Comparison of ENCODE assay signal across 14 mouse cellular contexts in the genomic region with DNA sequence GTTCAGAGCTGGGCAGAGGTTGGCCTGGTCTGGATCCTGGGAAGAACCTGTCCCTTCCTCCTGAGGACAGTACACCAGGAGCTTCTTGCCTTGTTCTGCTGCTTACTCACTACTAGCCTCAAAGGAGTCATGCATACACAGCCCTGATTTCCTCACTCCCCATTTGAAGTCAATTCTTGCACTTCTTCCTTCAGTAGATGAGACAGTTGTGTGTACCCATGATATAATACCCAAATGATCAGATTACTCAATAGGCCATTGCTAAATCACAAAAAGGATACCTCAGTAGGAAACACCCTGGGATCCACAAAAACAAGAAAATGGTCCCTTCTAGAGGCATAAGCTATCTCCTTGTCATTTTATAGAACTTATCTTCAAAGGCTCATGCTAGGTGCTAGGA.
"Had no signal": no experiment of that assay in that cellular context is flagged by ENCODE, and none has a peak within 500 bp of the region (broad histone marks: within the 10 kb centered on the region; RNA-seq: fewer than 3 reads in every experiment).

No protein-coding gene starts in this region.

- H3K9me3 ChIP-seq: kidney, embryonic 15.5 days; liver, embryonic 13.5 days had no signal

- H3K4me2 ChIP-seq: kidney, embryonic 15.5 days; liver, embryonic 13.5 days; lung, embryonic 14.5 days; midbrain, embryonic 11.5 days had no signal

- H3K36me3 ChIP-seq: kidney, embryonic 15.5 days; liver, embryonic 13.5 days had no signal

- DNase-seq: kidney, adult 11 months; kidney, adult 8-10 months; kidney, postnatal 10 days; kidney, postnatal 36 days; layer of hippocampus, postnatal 36 days; liver, embryonic 13.5 days; lung, embryonic 14.5 days; midbrain, embryonic 14.5 days; thymus, postnatal 36 days had no signal

- H3K27me3 ChIP-seq: kidney, embryonic 15.5 days; liver, embryonic 13.5 days had no signal

- H3K4me3 ChIP-seq: kidney, embryonic 15.5 days; left cerebral cortex, adult 2 months; liver, embryonic 13.5 days had no signal

- H3K27ac ChIP-seq: kidney, embryonic 15.5 days; left cerebral cortex, adult 2 months; liver, embryonic 13.5 days; stomach, postnatal 0 days had no signal

- ATAC-seq: lung, postnatal 0 days had no signal

- H3K9ac ChIP-seq: kidney, embryonic 15.5 days; liver, embryonic 13.5 days; lung, embryonic 14.5 days had no signal
